Mouse (Mus musculus) brain, adult 2 months (tissue): ENCODE measurements at regions not wholly inside any gene's neighbourhood (a gene's known extent, or its start where the extent isn't known, plus 50 kb on each side); places are given as distances from the start of the nearest gene placed in this dataset.

Experiments used
- DNase-seq: peaks from one replicate; pipeline ENCODE4 v3.0.0; 2011; ENCODE audit warnings: low read depth, low spot score

- no peak for DNase-seq
Observed at GRCm38 (mm10) chr3:140875500-140876200, 336.5 kb downstream of the Pdha2 start.

GRCm38 (mm10) chr3:140874070-140874895 lies 337.9 kb downstream of the Pdha2 start:
- peak; percentile 7 for DNase-seq

GRCm38 (mm10) chr3:140872511-140872910 lies 339.6 kb downstream of the Pdha2 start:
- DNase-seq = no peak

- no peak for DNase-seq
Observed at GRCm38 (mm10) chr3:140871261-140871660, 340.9 kb downstream of the Pdha2 start.

- no peak for DNase-seq
Observed at GRCm38 (mm10) chr3:140840197-140840596, 372.0 kb downstream of the Pdha2 start.

GRCm38 (mm10) chr3:140837976-140838581 lies 374.1 kb downstream of the Pdha2 start:
- DNase-seq = no peak

GRCm38 (mm10) chr3:140821266-140821665 lies 390.9 kb downstream of the Pdha2 start:
- no peak for DNase-seq

GRCm38 (mm10) chr3:140805586-140805985 lies 406.6 kb downstream of the Pdha2 start:
- no peak for DNase-seq

GRCm38 (mm10) chr3:140792943-140793342 lies 419.2 kb downstream of the Pdha2 start:
- DNase-seq = peak; percentile 64

GRCm38 (mm10) chr3:140785700-140786099 lies 426.5 kb downstream of the Pdha2 start:
- DNase-seq = no peak

- peak; percentile 9 for DNase-seq
Observed at GRCm38 (mm10) chr3:140760051-140760450, 452.1 kb downstream of the Pdha2 start.

- peak; percentile 61 for DNase-seq
Observed at GRCm38 (mm10) chr3:140744501-140744900, 467.7 kb downstream of the Pdha2 start.

- no peak for DNase-seq
Observed at GRCm38 (mm10) chr3:140740430-140740829, 471.7 kb downstream of the Pdha2 start.

- peak; percentile 40 for DNase-seq
Observed at GRCm38 (mm10) chr3:140738654-140739369, 473.3 kb downstream of the Pdha2 start.

- no peak for DNase-seq
Observed at GRCm38 (mm10) chr3:140716896-140717295, 495.3 kb downstream of the Pdha2 start.

GRCm38 (mm10) chr3:140707591-140708131 lies 504.5 kb downstream of the Pdha2 start:
- peak; percentile 7 for DNase-seq

- DNase-seq = no peak
Observed at GRCm38 (mm10) chr3:140706725-140707124, 505.4 kb downstream of the Pdha2 start.

- DNase-seq = peak; percentile 45
Observed at GRCm38 (mm10) chr3:140705536-140705935, 506.6 kb downstream of the Pdha2 start.

GRCm38 (mm10) chr3:140702929-140703328 lies 509.2 kb downstream of the Pdha2 start:
- no peak for DNase-seq

- peak; percentile 75 for DNase-seq
Observed at GRCm38 (mm10) chr3:140702271-140702681, 509.9 kb downstream of the Pdha2 start.

- peak; percentile 5 for DNase-seq
Observed at GRCm38 (mm10) chr3:140697295-140697694, 514.9 kb downstream of the Pdha2 start.
